Comparison of ENCODE assay signal across 8 mouse cellular contexts in genomic region chr11:74526180-74527158, GRCm38 (mm10).
DNase-seq lines count a peak whose midpoint lies in the region; ATAC-seq lines count a peak whose summit lies in the region.

No protein-coding gene starts in this region.

- intact Hi-C loops in left cerebral cortex, postnatal 10 days (cut with DNase I), result no loop called here
- intact Hi-C loops in heart, postnatal 14 days (cut with DNase I), result loop anchor here (5.0 kb wide), 2 partner anchors 124 to 149 kb away; no protein-coding TSS in a partner anchor
- intact Hi-C loops in left cerebral cortex, postnatal 25 days (cut with DNase I), result loop anchor here (2.0 kb wide), 1 partner anchor 150 kb away; no protein-coding TSS in a partner anchor

- whole genome bisulfite sequencing in forebrain, embryonic 13.5 days, result 20% methylated on average over 18 of the region's 18 CpGs

- H3K27ac ChIP-seq in forebrain, embryonic 13.5 days, result no peak overlapping the region

- no peak for ATAC-seq in forebrain, embryonic 13.5 days

- peak; percentile 45 to 58 for DNase-seq in left cerebral cortex, postnatal 10 days (ENCODE audit: extremely low spot score in 1 of 2, low spot score in 2 of 2)
- no peak for DNase-seq in left cerebral cortex, adult 8-10 months (ENCODE audit: low spot score in 2 of 2)
- peak; percentile 79 for DNase-seq in ZHBTc4 (ENCODE audit: low read depth, low spot score)
- DNase-seq in heart, postnatal 14 days, result peak; percentile 60 to 64
- peak; percentile 47 to 71 for DNase-seq in left cerebral cortex, postnatal 25 days (ENCODE audit: low spot score in 2 of 2)
- peak; percentile 34 for DNase-seq in mesoderm, embryonic 11.5 days (ENCODE audit: low read depth, low spot score)
- peak; percentile 81 for DNase-seq in thymus, postnatal 4 days

- no peak overlapping the region for H3K4me3 ChIP-seq in forebrain, embryonic 13.5 days

- H3K9ac ChIP-seq in forebrain, embryonic 13.5 days, result no peak overlapping the region

- peak overlapping the region; percentile 19 for H3K4me2 ChIP-seq in forebrain, embryonic 13.5 days

- no peaks in the 10 kb centered on the region for H3K9me3 ChIP-seq in forebrain, embryonic 13.5 days (replicated peaks)

- H3K4me1 ChIP-seq in forebrain, embryonic 13.5 days, result peaks cover 27% of the 10 kb centered on the region

- H3K27me3 ChIP-seq in forebrain, embryonic 13.5 days, result peaks cover 47% of the 10 kb centered on the region

- no peaks in the 10 kb centered on the region for H3K36me3 ChIP-seq in forebrain, embryonic 13.5 days (ENCODE audit: poor library complexity, severe bottlenecking)

Comparison
In these comparisons a context has a peak if more than half of its experiments do, and no peak if none do; other contexts are left out.
1. DNase-seq: peak in left cerebral cortex, postnatal 10 days (2 of 2), ZHBTc4 (single experiment), heart, postnatal 14 days (2 of 2), left cerebral cortex, postnatal 25 days (2 of 2), mesoderm, embryonic 11.5 days (single experiment) and thymus, postnatal 4 days (single experiment); none in left cerebral cortex, adult 8-10 months (0 of 2).